Mouse (Mus musculus): ENCODE measurements around the gene Gm13278. TPM values are rescaled to one million over a fixed set of nuclear protein-coding genes. Genes with fewer than 3 reads are reported as not detected.
"Not testable (repeated sequence)": the region's sequence is repeated elsewhere in the genome, so short reads cannot be mapped to it uniquely, and the experiment has no call there.

Gm13278 gene
- total RNA-seq, 2 experiments from 2014 or later: not detected

DNA sequence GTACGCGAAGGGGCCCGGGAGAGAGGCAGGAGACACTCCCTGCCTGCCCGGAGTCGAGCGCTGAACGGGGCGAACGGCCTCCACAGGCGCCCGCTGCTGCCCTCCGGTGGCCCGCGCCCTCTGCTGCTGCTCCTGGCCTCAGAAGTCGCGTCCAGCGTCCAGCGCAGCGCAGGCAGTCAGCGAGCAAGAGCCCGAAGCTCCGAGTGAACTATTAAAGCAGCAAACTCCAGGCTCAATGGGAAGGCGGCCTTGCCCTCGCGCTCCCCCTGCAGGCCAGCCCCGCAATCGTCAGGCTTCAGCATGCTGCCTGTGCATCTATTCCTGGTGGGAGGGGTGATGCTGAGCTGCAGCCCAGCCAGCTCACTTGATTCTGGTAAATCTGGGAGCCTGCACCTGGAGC, 5.9 kb upstream of the Gm13278 start, which contains the start of gene Gm13276:
Gm13276 (plus strand) TSS at position 301 of the 400 bp plus-strand sequence.
- DNase-seq; intact Hi-C loops (cut with DNase I): not testable (repeated sequence)

DNA sequence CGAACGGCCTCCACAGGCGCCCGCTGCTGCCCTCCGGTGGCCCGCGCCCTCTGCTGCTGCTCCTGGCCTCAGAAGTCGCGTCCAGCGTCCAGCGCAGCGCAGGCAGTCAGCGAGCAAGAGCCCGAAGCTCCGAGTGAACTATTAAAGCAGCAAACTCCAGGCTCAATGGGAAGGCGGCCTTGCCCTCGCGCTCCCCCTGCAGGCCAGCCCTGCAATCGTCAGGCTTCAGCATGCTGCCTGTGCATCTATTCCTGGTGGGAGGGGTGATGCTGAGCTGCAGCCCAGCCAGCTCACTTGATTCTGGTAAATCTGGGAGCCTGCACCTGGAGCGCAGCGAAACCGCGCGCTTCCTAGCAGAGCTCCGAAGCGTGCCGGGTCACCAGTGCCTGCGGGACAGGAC, 2.9 kb upstream of the Gm13278 start, which contains the start of gene Gm13277:
Gm13277 (plus strand) TSS at position 231 of the 400 bp plus-strand sequence.
- intact Hi-C loops (cut with DNase I): not testable (repeated sequence)
- DNase-seq: peak; percentile 73 to 82

- intact Hi-C loops (cut with DNase I): not testable (repeated sequence)
- peak; percentile 86 to 90 for DNase-seq
Measured at GRCm38 (mm10) chr4:88793936-88794675, 2.8 kb downstream of the Gm13278 start, which contains the start of gene Gm13275. TSS of gene Gm13275 (plus strand) at chr4:88794487.

GRCm38 (mm10) chr4:88797097-88797496, 5.7 kb downstream of the Gm13278 start, which contains the start of gene Gm13279:
TSS of gene Gm13279 (plus strand) at chr4:88797397.
- DNase-seq; intact Hi-C loops (cut with DNase I): not testable (repeated sequence)

- intact Hi-C loops (cut with DNase I): not testable (repeated sequence)
Measured at GRCm38 (mm10) chr4:88799365-88799764, 8.0 kb downstream of the Gm13278 start, which contains the start of gene Gm13285. TSS of gene Gm13285 (plus strand) at chr4:88799665.

DNA sequence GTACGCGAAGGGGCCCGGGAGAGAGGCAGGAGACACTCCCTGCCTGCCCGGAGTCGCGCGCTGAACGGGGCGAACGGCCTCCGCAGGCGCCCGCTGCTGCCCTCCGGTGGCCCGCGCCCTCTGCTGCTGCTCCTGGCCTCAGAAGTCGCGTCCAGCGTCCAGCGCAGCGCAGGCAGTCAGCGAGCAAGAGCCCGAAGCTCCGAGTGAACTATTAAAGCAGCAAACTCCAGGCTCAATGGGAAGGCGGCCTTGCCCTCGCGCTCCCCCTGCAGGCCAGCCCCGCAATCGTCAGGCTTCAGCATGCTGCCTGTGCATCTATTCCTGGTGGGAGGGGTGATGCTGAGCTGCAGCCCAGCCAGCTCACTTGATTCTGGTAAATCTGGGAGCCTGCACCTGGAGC, 11.6 kb downstream of the Gm13278 start, which contains the start of gene Gm13287:
Gm13287 (plus strand) TSS at position 301 of the 400 bp plus-strand sequence.
- DNase-seq; intact Hi-C loops (cut with DNase I): not testable (repeated sequence)

More at GRCm38 (mm10) chr4:88799365-88799764, 8.0 kb downstream of the Gm13278 start, which contains the start of gene Gm13285:
- DNase-seq: not testable (repeated sequence)

- DNase-seq: not testable (repeated sequence)
- intact Hi-C loops (cut with DNase I): loop anchor here (5.0 kb wide), 1 partner anchor 322 kb away; no protein-coding TSS in a partner anchor
Measured at GRCm38 (mm10) chr4:88805231-88805630, 13.9 kb downstream of the Gm13278 start, which contains the start of gene Gm13288. TSS of gene Gm13288 (plus strand) at chr4:88805531.

GRCm38 (mm10) chr4:88805761-88806160, 14.4 kb downstream of the Gm13278 start:
- DNase-seq: peak; percentile 36 to 41
- intact Hi-C loops (cut with DNase I): loop anchor here (5.0 kb wide), 1 partner anchor 322 kb away; no protein-coding TSS in a partner anchor

DNA sequence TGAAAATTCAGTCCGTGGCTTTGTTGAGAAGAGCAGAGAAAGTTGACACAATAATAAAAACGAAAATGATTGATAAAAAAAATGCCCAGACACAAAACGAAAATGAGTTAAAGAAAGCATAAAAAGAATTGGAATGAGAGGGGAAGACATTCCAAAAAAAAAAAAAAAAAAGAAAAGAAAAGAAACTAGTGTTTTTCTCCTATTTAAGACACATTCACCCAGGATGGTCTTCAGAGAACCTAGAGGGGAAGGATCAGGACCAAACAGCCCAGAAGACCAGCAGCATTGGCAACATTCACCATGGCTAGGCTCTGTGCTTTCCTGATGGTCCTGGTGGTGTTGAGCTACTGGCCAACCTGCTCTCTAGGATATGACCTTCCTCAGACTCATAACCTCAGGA, 24.6 kb downstream of the Gm13278 start, which contains the start of gene Ifna7:
Ifna7 (plus strand) TSS at position 301 of the 400 bp plus-strand sequence.
- intact Hi-C loops (cut with DNase I): loop anchor here (5.0 kb wide), 1 partner anchor 134 kb away; the partner anchor contains the start of gene Ifna2

GRCm38 (mm10) chr4:88819659-88820058, 28.3 kb downstream of the Gm13278 start, which contains the start of gene Ifna11:
TSS of gene Ifna11 (plus strand) at chr4:88819959.
- no peak for DNase-seq
- intact Hi-C loops (cut with DNase I): loop anchor here (5.0 kb wide), 1 partner anchor 137 kb away; the partner anchor contains the start of gene Ifna2

More for the DNA sequence above, 24.6 kb downstream of the Gm13278 start, which contains the start of gene Ifna7:
- DNase-seq: no peak

DNA sequence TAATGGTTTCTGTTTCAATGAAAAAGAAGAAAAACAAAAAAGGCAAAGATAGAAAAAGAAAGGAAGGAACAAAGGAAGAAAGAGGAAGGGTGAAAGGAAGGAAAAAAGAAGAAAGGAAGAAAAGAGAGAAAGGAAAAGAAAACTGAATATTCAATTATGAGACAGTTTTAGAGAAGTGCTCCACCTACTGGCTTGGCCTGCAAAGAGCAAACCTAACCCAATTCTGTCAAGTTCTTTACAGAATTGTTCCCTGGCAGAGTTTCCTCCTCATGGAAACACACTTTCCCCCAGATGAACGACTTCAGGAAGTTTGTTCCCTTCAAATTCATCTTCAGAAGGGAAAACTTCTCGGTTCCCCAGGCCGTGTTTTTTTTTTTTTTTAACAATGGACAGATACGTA, 31.6 kb downstream of the Gm13278 start:
- peak in 1 of 2 experiments; percentile 21 for DNase-seq
- intact Hi-C loops (cut with DNase I): no loop called here

- DNase-seq; intact Hi-C loops (cut with DNase I): not testable (repeated sequence)
Measured at GRCm38 (mm10) chr4:88827116-88827515, 35.8 kb downstream of the Gm13278 start, which contains the start of gene Ifna6. TSS of gene Ifna6 (plus strand) at chr4:88827416.

GRCm38 (mm10) chr4:88830523-88830922, 39.2 kb downstream of the Gm13278 start:
- intact Hi-C loops (cut with DNase I): no loop called here
- DNase-seq: peak; percentile 10 to 40

DNA sequence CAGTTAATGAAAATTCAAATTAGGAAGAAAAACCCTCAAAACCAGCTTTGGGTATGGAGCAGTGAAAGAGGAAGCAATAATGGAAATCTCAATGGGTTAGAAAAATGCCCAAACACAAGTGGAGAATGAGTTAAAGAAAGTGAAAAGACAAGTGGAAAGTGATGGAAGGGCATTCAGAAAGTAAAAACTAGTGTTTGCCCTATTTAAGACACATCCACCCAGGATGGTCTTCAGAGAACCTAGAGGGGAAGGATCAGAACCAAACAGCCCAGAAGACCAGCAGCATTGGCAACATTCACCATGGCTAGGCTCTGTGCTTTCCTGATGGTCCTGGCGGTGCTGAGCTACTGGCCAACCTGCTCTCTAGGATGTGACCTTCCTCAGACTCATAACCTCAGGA, 43.9 kb downstream of the Gm13278 start, which contains the start of gene Ifna5:
Ifna5 (plus strand) TSS at position 301 of the 400 bp plus-strand sequence.
- DNase-seq; intact Hi-C loops (cut with DNase I): not testable (repeated sequence)

GRCm38 (mm10) chr4:88838828-88839227, 47.5 kb downstream of the Gm13278 start:
- DNase-seq: peak in 1 of 2 experiments; percentile 23
- intact Hi-C loops (cut with DNase I): no loop called here

GRCm38 (mm10) chr4:88840058-88840457, 48.7 kb downstream of the Gm13278 start:
- no peak for DNase-seq
- intact Hi-C loops (cut with DNase I): no loop called here

GRCm38 (mm10) chr4:88841438-88841911, 50.1 kb downstream of the Gm13278 start, which contains the start of gene Ifna4:
TSS of gene Ifna4 (plus strand) at chr4:88841861.
- intact Hi-C loops (cut with DNase I): no loop called here
- no peak for DNase-seq
